Comparison of ENCODE assay signal across 18 mouse cellular contexts in genomic region chr11:79675285-79675684, GRCm38 (mm10).
DNase-seq lines count a peak whose midpoint lies in the region; TF ChIP-seq lines count a peak whose summit lies in the region.
"Had no signal": no experiment of that assay in that cellular context is flagged by ENCODE, and none has a peak within 500 bp of the region (broad histone marks: within the 10 kb centered on the region; RNA-seq: fewer than 3 reads in every experiment).

No protein-coding gene starts in this region.

- no peak overlapping the region for H3K4me3 ChIP-seq in layer of hippocampus, adult 2 months
- no peak overlapping the region for H3K4me3 ChIP-seq in olfactory bulb, adult 2 months (ENCODE audit: insufficient read depth, low read depth, low read length)
- H3K4me3 ChIP-seq: forebrain, embryonic 10.5 days; intestine, embryonic 15.5 days; liver, embryonic 15.5 days; lung, embryonic 15.5 days had no signal

- H3K27ac ChIP-seq in layer of hippocampus, adult 2 months = peak overlapping the region; percentile 81
- peak overlapping the region; percentile 95 for H3K27ac ChIP-seq in olfactory bulb, adult 2 months (ENCODE audit: insufficient read depth, low read depth, low read length)
- H3K27ac ChIP-seq: intestine, embryonic 15.5 days; liver, embryonic 15.5 days; lung, embryonic 15.5 days had no signal

- 65% methylated on average over 12 of the region's 12 CpGs for WGBS in olfactory bulb, adult 2 months

- no peak for DNase-seq in layer of hippocampus, adult 2 months (ENCODE audit: low spot score in 2 of 2)
- DNase-seq in layer of hippocampus, postnatal 36 days = no peak
- peak; percentile 65 for DNase-seq in retina, postnatal 1 day
- no peak for DNase-seq in retina, embryonic 14.5 days (ENCODE audit: low spot score)
- DNase-seq in Muller cell, postnatal 12 days (ENCODE audit: inconsistent ontology term) = peak; percentile 59
- no peak for DNase-seq in embryo, embryonic 9.5 days (ENCODE audit: extremely low spot score)
- DNase-seq: adrenal gland, postnatal 36 days; kidney, adult 8-10 months; kidney, postnatal 10 days; liver; lung, postnatal 4 days; right cerebral cortex, postnatal 4 days; thymus, adult 18-20 months had no signal

- TF ChIP-seq CTCF in layer of hippocampus, adult 2 months (conservative IDR thresholded peaks at IDR 0.05) = no peak
- TF ChIP-seq CTCF in olfactory bulb, adult 2 months (IDR thresholded peaks at IDR 0.05; ENCODE audit: insufficient read depth, low read depth, low read length) = no peak

- H3K4me1 ChIP-seq in olfactory bulb, adult 2 months (ENCODE audit: control insufficient read depth, insufficient read depth, low read length) = peaks cover 89% of the 10 kb centered on the region

- TF ChIP-seq POLR2A in olfactory bulb, adult 2 months (IDR thresholded peaks at IDR 0.05; ENCODE audit: insufficient read depth, low read depth, low read length) = no peak

Comparison
In these comparisons a context has a peak if more than half of its experiments do, and no peak if none do; other contexts are left out.
1. DNase-seq: peak in retina, postnatal 1 day (single experiment) and Muller cell, postnatal 12 days (single experiment); none in layer of hippocampus, adult 2 months (0 of 2), layer of hippocampus, postnatal 36 days (0 of 2), retina, embryonic 14.5 days (single experiment) and embryo, embryonic 9.5 days (single experiment).